Mouse (Mus musculus): ENCODE data around the gene Actn2.

The Actn2 gene

DNA sequence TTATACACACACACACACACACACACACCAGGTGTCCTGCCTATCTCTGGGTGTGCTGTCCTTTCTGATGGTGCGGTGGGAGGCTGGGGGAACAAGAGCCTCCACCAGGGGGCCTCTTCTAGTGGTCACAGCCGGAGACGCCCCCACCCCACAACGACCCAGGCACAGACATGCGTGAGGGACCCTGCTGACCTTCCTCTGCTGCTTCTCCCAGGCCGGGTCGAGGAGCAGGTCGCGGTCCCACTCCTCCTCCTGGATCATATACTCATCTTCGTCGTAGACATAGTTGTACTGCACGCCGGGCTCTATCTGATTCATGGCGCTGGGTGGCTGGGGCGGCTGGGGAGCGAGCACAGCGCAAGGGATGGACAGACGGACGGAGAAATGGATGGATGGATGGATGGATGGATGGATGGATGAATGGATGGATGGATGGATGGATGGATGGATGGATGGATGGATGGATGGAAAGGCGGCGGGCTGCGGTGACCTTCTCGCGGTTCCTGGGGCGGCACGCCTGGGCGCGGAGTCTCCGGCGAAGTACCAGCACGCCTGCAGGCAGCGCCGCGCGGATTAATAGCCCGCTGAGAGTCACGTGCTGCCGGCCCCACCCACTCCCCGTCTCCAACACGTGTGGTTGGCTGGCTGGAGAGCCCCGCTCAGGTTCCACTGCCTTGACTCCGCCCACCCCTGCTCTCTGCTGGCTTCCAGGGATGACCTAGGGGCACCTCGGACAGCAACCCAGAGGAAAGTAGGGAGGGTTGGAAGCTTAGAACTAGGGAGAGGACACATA is at the start of gene Actn2:
Gene Actn2, minus strand, starts transcription at position 578 of the 793 bp plus-strand sequence.
- Histone ChIP-seq H3K27me3 (ENCODE audit: control insufficient read depth, insufficient read depth, low read length, poor library complexity, severe bottlenecking) (no peaks in the 10 kb centered on the region), H3K36me3 (ENCODE audit: control insufficient read depth, insufficient read depth, low read length, poor library complexity, severe bottlenecking) (no peaks in the 10 kb centered on the region)
- peak; percentile 59 for DNase-seq (ENCODE audit: low read depth, low spot score)

GRCm38 (mm10) chr13:12386286-12386685 is 45.7 kb upstream of the Actn2 start:
- peak; percentile 58 for DNase-seq (ENCODE audit: low read depth, low spot score)
- no peaks in the 10 kb centered on the region for H3K27me3 ChIP-seq (ENCODE audit: control insufficient read depth, insufficient read depth, low read length, poor library complexity, severe bottlenecking)
- no peaks in the 10 kb centered on the region for H3K36me3 ChIP-seq (ENCODE audit: control insufficient read depth, insufficient read depth, low read length, poor library complexity, severe bottlenecking)

DNA sequence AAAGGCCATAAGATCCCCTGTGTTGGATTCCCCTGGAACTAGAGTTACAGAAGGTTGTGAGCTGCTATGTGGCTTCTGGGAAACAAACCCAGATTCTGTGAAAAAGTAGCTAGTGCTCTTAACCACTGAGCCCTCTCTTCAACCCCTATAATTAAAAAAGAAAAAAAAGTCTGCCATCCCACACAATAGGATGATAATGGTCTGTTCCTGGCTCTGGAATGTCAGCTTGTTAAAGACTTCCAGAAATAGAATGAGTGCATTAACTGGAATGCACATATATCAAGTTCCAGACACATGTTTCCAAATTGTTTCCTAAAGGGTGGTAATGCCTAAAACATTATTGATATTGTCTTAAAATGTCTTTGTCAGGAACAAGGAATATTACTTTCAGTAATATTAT is 44.2 kb upstream of the Actn2 start:
- Histone ChIP-seq H3K36me3 (ENCODE audit: control insufficient read depth, insufficient read depth, low read length, poor library complexity, severe bottlenecking) (no peaks in the 10 kb centered on the region), H3K27me3 (ENCODE audit: control insufficient read depth, insufficient read depth, low read length, poor library complexity, severe bottlenecking) (no peaks in the 10 kb centered on the region)
- no peak for DNase-seq (ENCODE audit: low read depth, low spot score)

- Histone ChIP-seq H3K27me3 (ENCODE audit: control insufficient read depth, insufficient read depth, low read length, poor library complexity, severe bottlenecking) (no peaks in the 10 kb centered on the region), H3K36me3 (ENCODE audit: control insufficient read depth, insufficient read depth, low read length, poor library complexity, severe bottlenecking) (no peaks in the 10 kb centered on the region)
- DNase-seq (ENCODE audit: low read depth, low spot score), result no peak
These were observed 36.2 kb upstream of the Actn2 start for GRCm38 (mm10) chr13:12376778-12377177.

DNA sequence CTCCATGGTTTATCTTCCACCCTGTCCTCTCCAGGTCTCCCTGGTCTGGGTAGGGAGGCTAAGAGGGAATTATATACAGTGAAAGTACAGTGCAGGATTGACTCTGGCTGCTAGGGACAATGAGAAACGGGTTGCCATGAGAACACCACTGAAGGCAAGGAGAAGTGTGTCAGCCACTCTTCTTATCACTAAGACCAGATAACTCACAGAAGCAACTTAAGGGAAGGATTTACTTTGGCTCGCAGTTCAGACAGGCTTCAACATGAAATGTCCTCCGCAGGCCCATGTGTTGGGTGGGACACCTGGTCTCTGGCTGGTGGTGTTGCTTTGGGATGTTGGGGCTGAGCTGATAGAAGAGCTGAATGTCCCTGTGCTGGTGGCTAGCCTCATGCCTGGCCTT is 32.2 kb upstream of the Actn2 start:
- DNase-seq (ENCODE audit: low read depth, low spot score), result no peak
- Histone ChIP-seq H3K27me3 (ENCODE audit: control insufficient read depth, insufficient read depth, low read length, poor library complexity, severe bottlenecking) (no peaks in the 10 kb centered on the region), H3K36me3 (ENCODE audit: control insufficient read depth, insufficient read depth, low read length, poor library complexity, severe bottlenecking) (no peaks in the 10 kb centered on the region)

- no peaks in the 10 kb centered on the region for H3K36me3 ChIP-seq (ENCODE audit: control insufficient read depth, insufficient read depth, low read length, poor library complexity, severe bottlenecking)
- no peaks in the 10 kb centered on the region for H3K27me3 ChIP-seq (ENCODE audit: control insufficient read depth, insufficient read depth, low read length, poor library complexity, severe bottlenecking)
- no peak for DNase-seq (ENCODE audit: low read depth, low spot score)
These were observed 29.4 kb upstream of the Actn2 start for GRCm38 (mm10) chr13:12369930-12370329.

DNA sequence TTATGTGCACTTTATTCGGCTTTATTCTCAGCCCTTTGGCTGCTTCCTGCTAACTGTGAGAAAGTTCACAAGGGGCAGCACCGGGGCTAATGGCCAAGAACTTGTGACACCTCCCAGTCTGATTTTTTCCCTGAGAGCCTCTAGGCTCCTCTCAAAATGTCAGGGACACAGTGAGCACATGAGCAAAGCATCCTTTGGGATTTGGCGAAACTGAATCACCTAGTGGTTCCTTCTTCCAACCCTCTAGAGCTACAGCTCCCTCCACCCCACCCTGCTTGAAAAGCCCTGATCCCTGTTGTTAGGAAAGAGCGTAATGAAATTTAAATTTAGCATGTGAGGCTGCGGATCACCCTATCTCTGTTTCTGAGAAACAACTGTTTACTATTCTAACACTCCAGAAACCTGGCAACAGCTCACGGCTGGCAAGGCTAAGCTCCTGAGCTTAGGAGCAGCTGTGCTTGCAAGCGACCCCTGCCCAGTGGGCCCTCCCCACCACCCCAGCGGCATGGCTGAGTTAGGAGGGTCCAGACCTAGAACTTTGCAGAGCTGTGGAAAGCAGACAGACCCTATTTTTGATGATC is 28.6 kb upstream of the Actn2 start:
- Histone ChIP-seq H3K27me3 (ENCODE audit: control insufficient read depth, insufficient read depth, low read length, poor library complexity, severe bottlenecking) (no peaks in the 10 kb centered on the region), H3K36me3 (ENCODE audit: control insufficient read depth, insufficient read depth, low read length, poor library complexity, severe bottlenecking) (no peaks in the 10 kb centered on the region)
- DNase-seq (ENCODE audit: low read depth, low spot score), result no peak

- H3K36me3 ChIP-seq (ENCODE audit: control insufficient read depth, insufficient read depth, low read length, poor library complexity, severe bottlenecking), result no peaks in the 10 kb centered on the region
- no peak for DNase-seq (ENCODE audit: low read depth, low spot score)
These were observed 20.9 kb upstream of the Actn2 start for GRCm38 (mm10) chr13:12361486-12361885.

GRCm38 (mm10) chr13:12357554-12357953 is 17.0 kb upstream of the Actn2 start:
- no peak for DNase-seq (ENCODE audit: low read depth, low spot score)
- Histone ChIP-seq H3K36me3 (ENCODE audit: control insufficient read depth, insufficient read depth, low read length, poor library complexity, severe bottlenecking) (no peaks in the 10 kb centered on the region), H3K27me3 (ENCODE audit: control insufficient read depth, insufficient read depth, low read length, poor library complexity, severe bottlenecking) (no peaks in the 10 kb centered on the region)

More at GRCm38 (mm10) chr13:12361486-12361885, 20.9 kb upstream of the Actn2 start:
- H3K27me3 ChIP-seq (ENCODE audit: control insufficient read depth, insufficient read depth, low read length, poor library complexity, severe bottlenecking), result no peaks in the 10 kb centered on the region

- no peak for DNase-seq (ENCODE audit: low read depth, low spot score)
- no peaks in the 10 kb centered on the region for H3K36me3 ChIP-seq (ENCODE audit: control insufficient read depth, insufficient read depth, low read length, poor library complexity, severe bottlenecking)
- H3K27me3 ChIP-seq (ENCODE audit: control insufficient read depth, insufficient read depth, low read length, poor library complexity, severe bottlenecking), result no peaks in the 10 kb centered on the region
These were observed 15.6 kb upstream of the Actn2 start for GRCm38 (mm10) chr13:12356184-12356583.

GRCm38 (mm10) chr13:12349197-12349824 is 8.8 kb upstream of the Actn2 start:
- no peak for DNase-seq (ENCODE audit: low read depth, low spot score)
- Histone ChIP-seq H3K36me3 (ENCODE audit: control insufficient read depth, insufficient read depth, low read length, poor library complexity, severe bottlenecking) (no peaks in the 10 kb centered on the region), H3K27me3 (ENCODE audit: control insufficient read depth, insufficient read depth, low read length, poor library complexity, severe bottlenecking) (no peaks in the 10 kb centered on the region)

GRCm38 (mm10) chr13:12346837-12347236 is 6.3 kb upstream of the Actn2 start:
- no peak for DNase-seq (ENCODE audit: low read depth, low spot score)
- Histone ChIP-seq H3K36me3 (ENCODE audit: control insufficient read depth, insufficient read depth, low read length, poor library complexity, severe bottlenecking) (no peaks in the 10 kb centered on the region), H3K27me3 (ENCODE audit: control insufficient read depth, insufficient read depth, low read length, poor library complexity, severe bottlenecking) (no peaks in the 10 kb centered on the region)

DNA sequence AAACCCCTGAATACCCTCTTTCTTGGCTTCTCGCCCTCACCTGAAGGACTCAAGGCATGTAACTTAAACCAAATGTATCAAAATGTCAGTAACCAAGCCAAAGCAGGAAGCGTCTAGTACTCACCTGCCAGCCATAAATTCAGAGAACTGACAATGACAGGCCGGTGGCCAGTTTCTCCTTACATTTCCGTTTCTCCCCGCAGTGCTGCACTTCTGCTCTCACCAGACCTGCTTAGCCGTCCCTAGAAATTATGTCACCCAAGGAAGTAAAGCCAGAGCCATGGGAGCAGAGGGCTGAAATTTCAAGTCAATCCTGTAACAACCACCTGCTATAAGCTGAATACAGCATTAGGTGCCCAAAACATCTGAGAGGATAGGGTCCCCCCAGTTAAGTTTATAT is 887 bp upstream of the Actn2 start:
- no peak for DNase-seq (ENCODE audit: low read depth, low spot score)
- no peaks in the 10 kb centered on the region for H3K36me3 ChIP-seq (ENCODE audit: control insufficient read depth, insufficient read depth, low read length, poor library complexity, severe bottlenecking)
- H3K27me3 ChIP-seq (ENCODE audit: control insufficient read depth, insufficient read depth, low read length, poor library complexity, severe bottlenecking), result no peaks in the 10 kb centered on the region

GRCm38 (mm10) chr13:12339446-12339845 is 1.1 kb downstream of the Actn2 start:
- no peaks in the 10 kb centered on the region for H3K36me3 ChIP-seq (ENCODE audit: control insufficient read depth, insufficient read depth, low read length, poor library complexity, severe bottlenecking)
- DNase-seq (ENCODE audit: low read depth, low spot score), result no peak
- H3K27me3 ChIP-seq (ENCODE audit: control insufficient read depth, insufficient read depth, low read length, poor library complexity, severe bottlenecking), result no peaks in the 10 kb centered on the region

DNA sequence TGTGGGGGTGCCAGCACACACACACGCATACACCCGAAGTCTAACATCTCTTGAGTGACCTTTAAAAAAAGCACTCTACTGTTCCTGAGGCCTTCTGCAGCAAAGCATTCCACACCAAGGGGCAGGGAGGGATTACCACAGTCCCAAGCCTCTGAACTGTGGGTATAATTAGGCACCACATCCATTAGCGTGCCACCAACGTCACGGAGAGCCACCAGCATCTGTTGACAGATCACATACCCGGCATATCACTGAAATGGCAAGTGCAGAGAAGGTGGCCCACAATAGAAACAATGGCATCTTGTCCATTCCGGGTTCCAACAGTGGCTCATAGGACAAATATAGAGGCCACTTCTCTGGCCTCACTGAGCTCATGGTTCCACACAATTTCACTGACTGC is 2.8 kb downstream of the Actn2 start:
- H3K27me3 ChIP-seq (ENCODE audit: control insufficient read depth, insufficient read depth, low read length, poor library complexity, severe bottlenecking), result no peaks in the 10 kb centered on the region
- H3K36me3 ChIP-seq (ENCODE audit: control insufficient read depth, insufficient read depth, low read length, poor library complexity, severe bottlenecking), result no peaks in the 10 kb centered on the region
- no peak for DNase-seq (ENCODE audit: low read depth, low spot score)
